Mouse (Mus musculus) right cerebral cortex, postnatal 10 days (tissue): Measurements from ENCODE around the gene Ambra1.
A peak's percentile ranks its signal among the peaks of the same experiment; 100 is the strongest.
"Not testable (repeated sequence)": the region's sequence is repeated elsewhere in the genome, so short reads cannot be mapped to it uniquely, and the experiment has no call there.

Experiments
- DNase-seq, 2 experiments: peaks; one replicate each; pipeline ENCODE4 v3.0.0; 2021; ENCODE audit warnings: low spot score in 2 of 2

Ambra1 gene

DNA sequence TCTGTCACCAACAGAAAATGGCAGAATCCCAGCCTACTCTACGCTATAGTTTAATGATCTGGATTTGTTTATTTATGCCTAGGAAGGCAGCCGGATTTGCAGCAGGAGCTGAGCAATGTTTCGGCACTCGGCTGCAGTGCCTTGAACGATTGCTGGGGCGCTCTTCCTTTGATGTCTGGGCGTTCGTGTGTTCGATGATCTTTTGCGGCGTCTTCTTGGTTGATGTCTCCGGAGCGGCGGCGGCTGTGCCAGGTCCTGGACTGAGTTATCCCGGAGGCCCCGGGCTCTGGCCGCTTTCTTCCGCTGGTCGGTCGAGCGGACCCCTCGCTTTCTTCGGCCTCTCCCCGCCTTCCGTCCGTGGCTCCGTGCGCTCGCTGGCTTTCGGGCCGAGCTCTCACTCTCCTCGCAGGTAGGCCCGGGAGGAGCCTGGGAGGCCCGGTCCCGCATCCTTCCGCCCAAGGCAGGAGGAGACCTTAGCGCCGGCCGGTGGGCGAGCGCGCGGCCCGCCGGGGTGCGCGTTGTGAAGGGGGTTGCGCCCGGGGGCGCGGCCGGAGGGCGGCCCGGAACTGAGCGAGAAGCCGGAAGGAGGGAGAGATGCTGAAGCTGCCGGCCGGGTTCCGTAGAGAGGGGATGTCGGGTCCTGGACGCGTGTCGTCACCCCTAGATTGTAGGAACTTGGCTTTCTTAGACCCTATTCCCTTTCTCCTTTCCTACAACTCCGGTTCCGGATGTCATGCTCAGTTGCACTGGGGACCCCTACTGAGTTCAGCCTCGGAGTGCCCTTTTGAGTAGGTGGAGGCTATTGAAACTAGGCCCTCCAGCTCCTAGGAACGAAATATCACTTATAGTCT, at the start of gene Ambra1:
Gene Ambra1 (plus strand): TSS at position 164 of the 851 bp plus-strand sequence.
- peak; percentile 92 to 93 for DNase-seq

DNA sequence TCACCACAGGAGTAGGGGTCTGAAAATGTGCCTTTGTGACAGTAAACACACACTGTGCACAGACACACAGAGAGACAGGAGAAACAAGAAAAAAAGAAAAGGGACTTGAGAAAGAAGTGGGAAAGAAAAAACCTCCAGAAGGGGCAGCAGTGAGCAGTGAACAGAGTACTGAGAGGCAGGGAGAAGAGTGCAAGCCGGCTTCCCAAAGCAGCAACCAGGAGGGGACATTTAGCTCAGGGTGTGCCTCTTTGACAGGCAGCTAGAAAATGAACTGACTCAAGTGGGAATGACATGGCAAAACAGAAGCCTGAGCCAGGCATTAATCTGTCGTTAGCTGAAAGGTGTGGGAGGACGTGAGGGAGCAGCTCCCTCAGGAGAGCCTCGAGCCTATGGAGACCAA, 47.1 kb upstream of the Ambra1 start:
- peak; percentile 70 to 81 for DNase-seq

- DNase-seq = no peak
Measured at GRCm38 (mm10) chr2:91683919-91684318, 46.0 kb upstream of the Ambra1 start.

DNA sequence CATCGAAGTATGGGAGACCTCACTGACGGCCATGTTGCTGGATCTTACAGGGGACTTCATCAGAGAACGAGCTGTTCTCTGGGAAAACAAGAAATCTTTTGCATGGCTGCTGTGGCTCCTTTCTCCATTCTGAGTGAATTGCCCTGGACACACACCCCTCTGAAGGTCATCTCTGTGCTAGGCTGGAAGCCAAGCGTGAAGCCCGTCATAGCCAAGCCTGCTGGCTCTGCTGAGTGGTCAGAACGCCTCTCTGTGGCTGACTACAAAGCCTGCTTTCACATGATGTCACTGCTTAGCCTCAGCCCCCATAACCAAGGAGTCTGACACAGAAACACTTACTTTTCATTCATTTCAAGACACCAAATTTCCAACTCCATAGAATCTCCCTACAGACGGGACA, 40.5 kb upstream of the Ambra1 start:
- DNase-seq = peak; percentile 71 to 75

DNA sequence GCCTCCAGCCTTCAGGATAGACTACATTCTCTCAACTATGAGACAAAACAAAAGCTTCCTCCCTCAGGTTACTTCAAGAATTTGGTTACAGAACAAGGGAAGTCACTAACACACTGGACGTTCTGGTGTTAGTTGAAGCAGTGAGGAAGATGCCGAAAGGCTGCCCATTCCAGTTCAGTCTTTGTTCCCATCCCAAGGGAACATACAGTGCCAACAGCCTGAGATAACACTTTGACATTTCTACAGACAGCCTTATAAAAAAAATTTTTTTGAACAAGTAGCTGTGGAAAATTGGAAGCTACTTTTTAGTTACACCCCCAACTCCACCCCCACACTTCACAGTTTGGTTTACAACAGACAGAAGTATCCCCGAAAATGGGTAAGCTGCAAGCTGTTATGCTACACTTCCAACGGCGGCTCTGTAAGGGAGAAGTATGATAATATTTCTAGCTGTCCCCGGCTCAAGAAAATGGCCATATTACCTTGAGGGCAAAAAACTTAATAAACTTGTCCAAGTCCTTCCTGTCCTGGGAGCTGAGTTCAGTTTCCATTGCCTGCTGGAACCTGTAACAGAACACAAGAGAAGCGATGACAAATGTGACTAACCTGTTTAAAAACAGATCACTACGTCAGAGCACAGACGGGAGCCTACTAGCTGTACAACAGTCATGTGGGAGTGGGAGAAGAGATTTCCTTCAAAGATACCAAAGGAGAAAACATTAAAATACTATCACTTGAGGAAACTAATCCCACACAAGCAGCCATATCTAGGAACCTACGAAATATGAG, 34.3 kb upstream of the Ambra1 start:
- no peak for DNase-seq

DNA sequence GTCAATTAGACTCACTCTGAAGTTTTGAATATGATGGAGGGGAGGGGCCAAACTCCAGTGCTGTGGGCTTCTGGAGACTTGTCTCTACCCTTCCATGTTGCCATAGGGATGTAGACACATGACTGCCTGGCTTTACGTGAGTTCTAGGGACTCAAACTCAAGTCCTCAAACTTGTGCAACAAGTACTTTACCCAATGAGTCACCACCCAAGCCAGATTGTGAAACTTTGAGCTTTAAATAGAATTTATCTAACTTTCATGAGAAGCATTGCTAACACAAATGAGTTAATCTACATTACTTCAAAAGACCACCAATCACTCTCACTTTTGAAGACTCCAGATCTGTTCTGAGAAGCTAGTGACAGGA, 33.7 kb upstream of the Ambra1 start:
- DNase-seq = no peak

- DNase-seq = no peak
Measured at GRCm38 (mm10) chr2:91699225-91699624, 30.7 kb upstream of the Ambra1 start.

GRCm38 (mm10) chr2:91701366-91701765, 28.6 kb upstream of the Ambra1 start:
- no peak for DNase-seq

DNA sequence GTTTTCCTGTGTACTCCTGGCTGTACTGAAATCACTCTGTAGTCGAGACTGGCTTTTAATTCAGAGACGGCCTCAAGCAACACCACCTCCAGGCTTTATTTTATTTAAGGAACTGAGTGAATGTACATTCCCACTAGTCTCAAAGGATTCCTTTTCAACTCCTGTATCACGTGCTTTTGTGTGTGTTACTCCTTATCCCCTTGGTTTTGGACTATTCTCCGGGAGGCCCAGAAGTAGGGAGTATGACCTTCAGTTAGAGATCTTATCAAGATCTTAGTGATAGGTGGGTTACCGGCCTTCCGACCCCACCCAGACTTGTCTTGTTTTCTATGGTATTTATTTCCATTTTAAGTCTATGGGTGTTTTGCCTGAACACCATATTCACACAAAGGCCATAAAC, 24.2 kb upstream of the Ambra1 start:
- no peak for DNase-seq

GRCm38 (mm10) chr2:91706456-91706855, 23.5 kb upstream of the Ambra1 start:
- no peak for DNase-seq

DNA sequence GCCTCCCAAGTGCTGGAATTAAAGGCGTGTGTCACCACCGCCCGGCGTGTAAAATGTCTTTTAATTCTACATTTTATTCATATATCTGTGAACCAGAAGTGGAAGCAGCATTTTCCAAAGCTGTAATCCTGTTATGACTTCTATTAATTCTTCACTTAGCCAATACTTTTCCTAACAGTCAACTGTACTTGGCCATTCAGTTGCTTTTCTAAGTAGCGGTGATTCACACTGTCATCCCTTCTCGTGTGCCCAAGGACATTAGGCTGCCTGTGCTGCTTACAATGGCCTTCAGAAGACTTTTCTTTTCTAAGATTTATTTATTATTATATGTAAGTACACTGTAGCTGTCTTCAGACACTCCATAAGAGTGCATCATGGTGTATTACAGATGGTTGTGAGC, 21.6 kb upstream of the Ambra1 start:
- DNase-seq = no peak

- DNase-seq = peak; percentile 95
Measured at GRCm38 (mm10) chr2:91710272-91711234, 19.4 kb upstream of the Ambra1 start, which contains the start of the genes Atg13 and Harbi1. Gene Atg13 (minus strand): TSS chr2:91710576. Gene Harbi1 (plus strand): TSS chr2:91710852.

GRCm38 (mm10) chr2:91711256-91711925, 18.5 kb upstream of the Ambra1 start:
- no peak for DNase-seq

- DNase-seq = no peak
Measured at GRCm38 (mm10) chr2:91714921-91715320, 15.0 kb upstream of the Ambra1 start.

DNA sequence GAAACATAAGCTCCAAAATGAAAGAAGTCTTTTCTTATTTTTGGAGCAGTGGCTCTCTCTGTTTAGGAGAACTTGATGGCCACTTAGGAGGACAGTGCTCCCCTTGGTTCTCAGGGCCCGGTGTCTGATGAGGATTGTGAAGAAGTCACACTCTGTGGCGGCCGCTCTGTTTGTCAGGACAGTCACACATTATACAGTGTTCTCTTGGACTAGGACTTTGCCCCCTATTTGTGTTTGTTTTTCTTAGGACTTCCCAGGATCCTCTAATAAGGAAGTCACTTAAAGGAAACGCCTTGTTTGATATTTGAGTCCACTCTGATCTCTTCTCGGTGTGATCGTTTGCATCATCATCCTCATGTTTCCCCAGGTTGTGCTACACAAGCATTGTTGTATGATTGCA, 11.7 kb upstream of the Ambra1 start:
- no peak for DNase-seq

DNA sequence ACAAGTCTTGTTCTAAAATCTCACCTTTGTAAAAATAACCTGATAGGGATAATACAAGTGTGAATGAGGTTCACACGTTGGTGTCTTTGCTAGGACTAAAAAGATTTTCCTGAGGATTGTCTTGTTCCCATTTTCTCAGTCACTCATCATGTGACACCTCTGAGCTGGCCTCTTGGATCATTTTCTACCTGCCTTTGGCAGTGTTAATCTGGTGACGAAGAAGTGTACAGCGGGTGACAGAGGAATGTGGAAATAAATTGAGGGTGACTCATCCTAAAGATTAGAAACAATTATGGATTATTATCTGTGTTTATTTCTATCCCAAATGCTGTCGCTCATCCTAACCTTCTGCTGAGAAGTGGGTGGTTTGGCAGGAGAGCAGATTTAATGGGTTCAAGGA, 6.6 kb upstream of the Ambra1 start:
- DNase-seq = no peak

- DNase-seq = no peak
Measured at GRCm38 (mm10) chr2:91723951-91724350, 6.0 kb upstream of the Ambra1 start.

- no peak for DNase-seq
Measured at GRCm38 (mm10) chr2:91724716-91725115, 5.2 kb upstream of the Ambra1 start.

GRCm38 (mm10) chr2:91725476-91725875, 4.5 kb upstream of the Ambra1 start:
- not testable (repeated sequence) for DNase-seq

GRCm38 (mm10) chr2:91727011-91727410, 2.9 kb upstream of the Ambra1 start:
- no peak for DNase-seq

DNA sequence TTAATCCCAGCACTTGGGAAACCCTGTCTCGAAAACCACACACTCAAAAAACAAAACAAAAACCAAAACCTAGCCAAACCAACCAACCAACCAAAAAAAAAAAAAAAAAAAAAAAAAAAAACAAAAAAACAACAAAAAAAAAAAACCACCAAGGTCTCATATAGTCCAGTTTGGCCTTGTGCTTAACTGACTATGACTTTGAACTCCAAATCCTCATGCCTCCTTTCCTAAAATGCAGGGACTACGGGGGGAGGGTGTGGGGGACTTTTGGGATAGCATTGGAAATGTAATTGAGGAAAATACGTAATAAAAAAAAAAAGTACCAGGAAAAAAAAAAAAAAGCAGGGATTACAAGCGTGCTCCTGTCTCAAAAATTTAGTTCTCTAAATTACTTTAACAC, 363 bp upstream of the Ambra1 start:
- no peak for DNase-seq
